Mouse (Mus musculus): ENCODE data around the gene Btnl6. TPM values are rescaled to one million over a fixed set of nuclear protein-coding genes. Genes with fewer than 3 reads are reported as not detected.
"Not testable (repeated sequence)": the region's sequence is repeated elsewhere in the genome, so short reads cannot be mapped to it uniquely, and the experiment has no call there.

Gene Btnl6
- polyA plus RNA-seq (2017; shearing (Covaris generic)): under 1 TPM in 1 of 2 experiments, not detected in 1; 0.76 TPM

DNA sequence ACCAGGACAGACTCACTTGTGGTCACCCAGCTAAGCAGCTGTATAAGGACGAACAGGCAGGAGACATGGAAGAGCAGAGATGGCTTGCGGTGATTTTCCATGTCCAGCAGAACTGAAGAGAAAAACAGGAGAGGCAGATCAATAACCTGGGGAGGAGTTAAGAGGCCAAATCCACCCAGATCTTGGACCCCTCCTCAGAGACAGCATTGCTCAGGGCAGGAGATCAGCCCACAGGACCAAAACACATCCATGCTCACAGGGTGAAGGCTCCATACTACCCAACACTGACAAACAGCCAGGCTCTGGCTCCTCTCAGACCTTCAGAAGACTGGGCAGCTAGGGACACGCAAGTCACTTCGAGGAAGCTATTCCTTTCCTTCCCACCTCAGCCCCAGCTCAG lies at the start of gene Btnl6:
TSS of gene Btnl6 (minus strand) at position 101 of the 400 bp plus-strand sequence.
- ATAC-seq: no peak

- ATAC-seq: no peak
These were observed 47.6 kb upstream of the Btnl6 start for GRCm38 (mm10) chr17:34564796-34565195.

DNA sequence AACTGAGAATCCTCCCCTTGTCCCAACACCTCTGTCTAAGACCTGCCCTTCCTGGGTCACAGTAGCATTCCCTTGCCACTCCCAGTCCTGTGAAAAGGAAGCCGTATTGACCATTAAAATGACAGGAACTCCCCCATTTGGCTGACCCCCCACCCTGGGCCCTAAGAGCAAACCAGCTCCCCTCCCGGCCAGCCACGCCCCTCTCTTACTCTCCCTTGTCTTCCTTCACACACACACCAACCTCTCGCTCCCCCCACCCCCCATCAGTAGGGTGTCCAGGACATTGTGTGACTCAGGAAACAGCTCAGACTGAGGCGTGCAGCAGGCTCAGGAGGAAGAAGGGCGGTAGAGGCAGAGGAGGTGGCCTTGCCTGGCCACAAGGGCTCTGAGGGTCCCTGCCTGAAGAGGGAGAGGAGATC lies 46.9 kb upstream of the Btnl6 start, which contains the start of gene Notch4:
TSS of gene Notch4 (plus strand) at position 266 of the 419 bp plus-strand sequence.
- no peak for ATAC-seq

DNA sequence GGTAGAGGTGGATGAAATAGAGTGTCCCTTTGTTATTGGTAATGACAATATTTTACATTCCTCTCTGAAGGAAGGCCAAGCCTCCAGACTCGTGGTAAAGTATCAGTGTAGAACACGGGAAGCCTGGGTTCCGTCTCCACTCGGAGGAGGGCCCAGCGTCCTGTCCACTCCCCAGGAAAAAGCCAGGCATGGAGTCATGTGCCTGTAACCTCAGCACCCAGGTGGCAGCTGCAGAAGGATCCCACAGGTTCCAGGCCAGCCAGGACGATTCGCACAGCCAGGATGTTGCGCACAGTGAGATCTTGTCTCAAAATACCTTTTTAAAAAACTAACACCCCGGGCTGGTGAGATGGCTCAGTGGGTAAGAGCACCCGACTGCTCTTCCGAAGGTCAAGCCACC lies 46.2 kb upstream of the Btnl6 start:
- no peak for ATAC-seq

DNA sequence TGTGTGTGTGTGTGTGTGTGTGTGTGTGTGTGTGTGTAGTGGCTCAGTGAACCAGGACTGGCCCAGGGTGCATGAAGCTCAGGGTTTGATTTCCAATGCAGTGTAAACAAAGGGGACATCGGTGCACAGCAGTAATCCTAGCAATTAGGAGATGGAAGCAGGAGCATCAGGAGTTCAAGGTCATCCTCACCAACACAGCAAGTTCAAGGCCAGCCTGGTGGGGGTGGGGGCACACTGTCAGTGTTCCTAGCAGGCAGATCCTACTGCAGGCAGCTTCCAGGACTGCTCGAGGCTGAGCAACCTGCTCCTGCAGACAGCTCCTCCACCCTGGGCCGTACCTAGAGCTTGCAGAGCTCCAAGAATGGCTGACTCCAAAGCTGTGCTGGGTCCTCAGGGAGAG lies 45.4 kb upstream of the Btnl6 start:
- no peak for ATAC-seq

- no peak for ATAC-seq
These were observed 44.0 kb upstream of the Btnl6 start for GRCm38 (mm10) chr17:34561200-34561599.

DNA sequence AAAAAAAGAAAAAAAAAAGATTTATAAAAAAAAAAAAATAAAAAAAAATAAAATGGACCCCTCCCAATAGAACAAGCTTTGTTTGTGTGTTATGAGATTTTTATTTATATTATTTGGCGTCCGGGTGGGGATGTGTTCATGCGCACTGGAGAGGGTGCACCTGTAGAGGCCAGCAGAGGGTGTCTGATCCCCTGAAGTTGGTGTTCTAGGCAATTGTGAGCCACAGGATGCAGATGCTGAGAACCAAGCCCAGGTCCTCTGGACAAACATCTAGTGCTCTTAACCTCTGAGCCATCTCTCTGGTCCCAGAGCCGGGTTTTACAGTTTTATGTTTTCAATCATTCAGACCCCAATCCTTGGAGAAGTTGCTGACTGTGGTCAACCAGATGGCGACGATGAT lies 43.3 kb upstream of the Btnl6 start:
- ATAC-seq: no peak

DNA sequence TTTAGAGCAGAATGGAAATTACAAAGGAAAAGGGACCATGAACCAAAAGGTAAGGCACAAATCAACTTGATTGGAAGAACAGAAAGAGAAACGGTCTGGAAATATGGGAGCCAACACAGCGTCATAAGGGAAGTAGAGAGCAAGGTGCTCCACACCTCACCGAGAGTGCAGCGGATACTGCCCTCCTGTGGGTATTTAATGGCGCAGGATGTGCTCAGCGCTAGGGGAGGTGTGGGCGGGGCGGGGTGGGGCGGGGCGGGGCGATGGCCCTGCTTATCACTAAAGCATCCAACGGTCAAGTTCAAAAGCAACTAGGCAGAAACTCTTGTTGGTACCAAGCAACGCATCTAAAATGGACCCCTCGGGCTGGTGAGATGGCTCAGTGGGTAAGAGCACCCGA lies 42.7 kb upstream of the Btnl6 start:
- ATAC-seq: peak; percentile 62

- ATAC-seq: no peak
These were observed 42.0 kb upstream of the Btnl6 start for GRCm38 (mm10) chr17:34559116-34559515.

DNA sequence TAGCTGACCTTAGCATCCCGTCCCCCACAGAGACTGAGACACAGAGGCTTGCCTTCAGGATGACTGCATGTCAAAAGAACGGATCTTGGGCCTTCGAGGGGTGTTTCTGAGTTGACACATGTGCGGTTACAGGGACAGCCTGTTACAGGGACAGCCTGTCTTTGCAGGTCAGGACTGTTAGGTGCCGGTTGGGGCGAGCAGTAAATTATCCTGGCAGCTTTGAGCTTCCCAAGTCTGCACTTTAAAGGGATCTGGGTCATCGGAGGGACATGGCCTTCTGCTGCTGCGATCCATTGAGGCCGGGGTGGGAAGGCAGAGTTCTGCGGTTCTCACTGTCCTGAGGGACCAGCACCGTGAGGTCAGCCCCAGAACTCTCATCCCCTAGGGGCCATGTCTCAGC lies 40.3 kb upstream of the Btnl6 start:
- no peak for ATAC-seq

DNA sequence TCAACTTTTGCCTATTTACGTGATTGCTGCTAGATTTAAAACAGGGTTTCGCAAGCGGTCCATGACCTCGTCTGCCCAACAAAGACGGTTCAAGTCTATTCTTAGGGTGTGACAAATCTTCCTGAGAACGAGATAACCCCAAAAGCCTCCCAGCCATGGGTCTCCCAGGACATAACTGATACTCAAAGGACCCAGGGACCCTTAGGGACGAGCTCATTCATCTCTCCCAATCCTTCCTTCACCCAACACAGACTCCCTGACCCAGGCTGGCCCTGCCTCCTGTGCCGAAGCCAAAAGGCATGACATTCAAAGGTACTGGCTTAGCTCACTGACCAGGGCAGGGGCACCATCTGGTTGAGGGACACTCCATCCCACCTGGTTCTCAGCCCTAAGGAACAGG lies 39.3 kb upstream of the Btnl6 start:
- no peak for ATAC-seq

- peak; percentile 68 for ATAC-seq
These were observed 38.3 kb upstream of the Btnl6 start for GRCm38 (mm10) chr17:34555483-34555882.

GRCm38 (mm10) chr17:34549843-34550242 lies 32.7 kb upstream of the Btnl6 start:
- ATAC-seq: no peak

DNA sequence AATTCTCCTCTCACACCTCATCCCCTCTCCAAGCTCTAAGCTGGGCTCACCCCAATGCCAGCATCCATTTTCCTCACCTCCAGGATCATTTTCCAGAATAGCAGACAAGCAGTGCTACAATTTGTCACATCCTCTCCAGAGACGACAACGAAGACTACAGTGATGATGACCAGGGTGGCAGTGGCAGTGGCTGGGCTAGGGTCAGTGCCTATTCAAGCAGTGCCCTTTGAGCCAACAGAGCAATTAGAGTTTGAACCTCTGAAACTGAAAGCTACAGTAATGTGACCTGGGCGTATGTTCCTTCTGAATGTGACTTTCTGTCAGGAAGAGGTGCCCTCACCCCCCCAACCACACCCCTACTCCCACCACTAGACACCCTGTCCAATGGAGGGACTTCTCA lies 32.0 kb upstream of the Btnl6 start:
- no peak for ATAC-seq

GRCm38 (mm10) chr17:34547601-34548000 lies 30.4 kb upstream of the Btnl6 start:
- ATAC-seq: no peak

- no peak for ATAC-seq
These were observed 29.6 kb upstream of the Btnl6 start for GRCm38 (mm10) chr17:34546797-34547196.

- not testable (repeated sequence) for ATAC-seq
These were observed 26.4 kb upstream of the Btnl6 start for GRCm38 (mm10) chr17:34543567-34543966.

- ATAC-seq: no peak
These were observed 15.5 kb upstream of the Btnl6 start for GRCm38 (mm10) chr17:34532671-34533070.

GRCm38 (mm10) chr17:34519001-34519400 lies 1.8 kb upstream of the Btnl6 start:
- no peak for ATAC-seq

DNA sequence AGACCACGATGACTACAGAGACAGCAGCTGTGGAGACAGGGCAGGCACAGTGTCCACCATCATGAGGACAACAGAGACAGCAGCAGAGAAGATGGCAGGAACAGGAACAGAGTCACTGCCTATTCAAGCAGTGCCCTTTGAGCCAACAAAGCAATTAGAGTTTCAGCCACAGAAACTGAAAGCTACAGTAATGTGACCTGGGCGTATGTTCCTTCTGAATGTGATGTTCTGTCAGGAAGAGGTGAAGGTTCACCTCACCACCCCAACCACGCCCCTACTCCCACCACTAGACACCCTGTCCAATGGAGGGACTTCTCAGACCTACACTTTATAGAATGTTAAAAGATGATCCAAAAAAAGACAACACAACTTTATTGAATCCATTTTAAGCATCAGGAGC lies 1.4 kb upstream of the Btnl6 start:
- ATAC-seq: not testable (repeated sequence)

DNA sequence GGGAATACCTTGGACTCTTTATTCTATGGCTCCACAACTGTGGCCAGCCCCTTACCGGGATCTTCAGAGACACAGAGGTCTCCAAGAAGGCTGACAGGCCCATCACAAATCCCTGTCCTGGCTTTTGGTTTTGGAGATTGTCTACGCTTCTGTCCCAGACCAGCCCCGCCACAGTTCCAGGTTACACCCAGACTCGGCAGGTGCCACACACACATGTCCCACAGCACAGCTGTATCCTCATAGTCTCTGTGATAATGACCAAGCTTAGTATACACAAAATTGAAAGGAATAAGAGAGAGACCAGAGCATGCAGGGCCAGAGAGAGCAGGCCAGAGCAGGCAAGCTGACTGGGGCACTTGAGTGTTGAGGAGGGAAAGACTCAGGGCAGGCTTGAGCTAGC lies 643 bp upstream of the Btnl6 start:
- no peak for ATAC-seq

DNA sequence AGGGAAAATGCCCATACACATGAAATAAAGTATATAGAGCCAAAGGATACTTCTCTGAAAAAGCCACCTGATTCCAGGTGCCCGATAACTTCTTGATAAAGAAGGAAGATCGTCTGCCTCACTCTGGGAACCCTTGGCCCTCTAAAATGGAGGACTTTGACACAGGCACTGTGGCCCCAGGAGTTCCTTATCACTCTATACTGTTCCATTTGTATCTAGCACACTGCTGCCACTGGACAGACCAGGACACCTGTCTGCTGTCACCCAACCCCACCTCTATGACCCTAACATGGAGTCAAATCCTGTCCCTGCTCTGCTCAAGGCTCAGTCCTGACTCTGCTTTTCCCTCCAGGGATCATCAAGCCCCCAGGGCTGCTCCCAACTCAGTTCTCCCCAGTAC lies 638 bp downstream of the Btnl6 start:
- ATAC-seq: no peak

- not testable (repeated sequence) for ATAC-seq
These were observed 5.4 kb downstream of the Btnl6 start for GRCm38 (mm10) chr17:34511723-34512122.

DNA sequence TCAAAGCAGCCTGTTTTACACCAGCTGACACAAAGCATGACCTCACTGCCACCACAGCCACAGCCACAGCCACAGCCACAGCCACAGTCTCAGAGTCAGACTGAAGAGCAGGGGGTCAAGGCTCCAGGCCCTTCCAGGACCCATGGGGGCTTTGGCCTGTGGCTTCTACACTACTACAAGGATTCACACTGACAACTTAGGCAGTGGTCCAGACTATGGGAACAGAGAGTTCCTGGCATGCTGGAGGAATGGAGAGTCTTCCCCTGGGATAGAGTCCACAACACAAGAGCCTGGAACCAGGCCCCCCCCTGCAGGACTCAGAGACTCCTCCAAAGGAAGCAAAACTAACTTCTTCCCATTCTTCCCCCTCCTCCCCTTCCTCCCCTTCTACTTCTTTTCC lies 9.6 kb downstream of the Btnl6 start:
- ATAC-seq: no peak

GRCm38 (mm10) chr17:34497726-34498125 lies 19.4 kb downstream of the Btnl6 start:
- ATAC-seq: not testable (repeated sequence)

DNA sequence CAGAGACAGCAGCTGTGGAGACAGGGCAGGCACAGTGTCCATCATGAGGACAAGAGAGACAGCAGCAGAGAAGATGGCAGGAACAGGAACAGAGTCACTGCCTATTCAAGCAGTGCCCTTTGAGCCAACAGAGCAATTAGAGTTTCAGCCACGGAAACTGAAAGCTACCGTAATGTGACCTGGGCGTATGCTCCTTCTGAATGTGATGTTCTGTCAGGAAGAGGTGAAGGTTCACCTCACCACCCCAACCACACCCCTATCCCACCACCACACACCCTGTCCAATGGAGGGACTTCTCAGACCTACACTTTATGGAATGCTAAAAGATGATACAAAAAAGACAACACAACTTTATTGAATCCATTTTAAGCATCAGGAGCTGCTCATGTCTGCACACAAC lies 19.8 kb downstream of the Btnl6 start:
- ATAC-seq: not testable (repeated sequence)
